Mouse (Mus musculus) heart, postnatal 4 days (tissue): ENCODE results near the gene Mcidas. TPM values are rescaled to one million over a fixed set of nuclear protein-coding genes. Genes with fewer than 3 reads are reported as not detected.
"Not testable (repeated sequence)": the region's sequence is repeated elsewhere in the genome, so short reads cannot be mapped to it uniquely, and the experiment has no call there.

Experiments used
- DNase-seq: peaks from one replicate; pipeline ENCODE4 v3.0.0; 2021
- microRNA-seq, 2 experiments: library from miRNA; unstranded; fragments of <30 nt; microRNA quantifications; one replicate each; pipeline ENCODE4 v1.2.0; 2021 to 2022
- total RNA-seq, 2 experiments: library from RNA; stranded (reverse); gene quantifications; 2 replicates each; pipeline ENCODE4 v1.2.3; 2021

The Mcidas gene
- total RNA-seq, 2 experiments from 2014 or later = not detected

DNA sequence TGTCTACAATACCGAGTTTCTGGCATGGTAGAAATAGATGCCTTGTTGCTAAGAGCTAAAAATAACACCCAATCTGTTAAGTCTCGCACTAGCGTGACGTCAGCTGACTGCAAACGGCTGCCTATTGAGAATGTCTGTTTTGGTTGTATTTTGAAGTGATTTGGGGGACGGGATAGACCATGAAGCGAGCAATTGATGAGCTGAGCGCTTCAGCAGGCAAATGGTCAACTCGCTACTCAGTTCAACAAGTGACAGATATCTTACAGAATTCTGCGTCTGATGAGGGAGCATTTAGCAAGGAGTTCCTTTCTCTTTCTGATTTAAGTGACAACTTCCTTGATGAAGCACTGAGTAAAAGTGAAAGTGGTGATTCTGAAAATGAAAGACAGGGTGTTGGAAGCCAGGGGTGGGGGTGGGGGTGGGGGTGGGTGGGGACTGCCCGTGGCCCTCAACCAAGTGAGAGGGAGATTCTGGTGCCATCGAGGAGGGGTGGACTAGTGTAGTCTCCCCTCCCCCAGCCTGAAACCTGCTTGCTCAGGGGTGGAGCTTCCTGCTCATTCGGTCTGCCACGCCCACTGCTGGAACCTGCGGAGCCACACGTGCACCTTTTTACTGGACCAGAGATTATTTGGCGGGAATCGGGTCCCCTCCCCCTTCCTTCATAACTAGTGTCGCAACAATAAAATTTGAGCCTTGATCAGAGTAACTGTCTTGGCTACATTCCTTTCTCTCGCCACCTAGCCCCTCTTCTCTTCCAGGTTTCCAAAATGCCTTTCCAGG is 19.7 kb downstream of the Mcidas start:
- DNase-seq = not testable (repeated sequence)

DNA sequence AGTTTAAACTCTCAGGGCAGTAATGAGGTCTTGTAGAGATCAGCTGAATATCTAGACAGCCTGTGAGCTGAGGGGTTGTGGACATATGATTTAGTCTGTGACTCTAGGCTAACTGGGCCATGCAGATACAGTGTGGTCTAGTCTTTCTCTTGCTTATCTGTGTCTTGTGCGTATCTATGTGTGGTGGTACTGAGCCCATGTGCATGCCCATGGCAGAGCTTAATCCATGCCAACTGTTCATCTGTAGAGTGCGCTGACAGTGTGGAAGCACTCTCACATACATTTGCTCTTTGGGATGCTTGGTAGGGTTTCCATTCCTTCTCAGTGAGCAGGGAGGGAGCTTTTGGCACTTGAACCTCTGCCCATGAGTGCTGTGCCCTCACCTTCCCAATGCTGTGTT is 27.9 kb downstream of the Mcidas start:
- DNase-seq = no peak

DNA sequence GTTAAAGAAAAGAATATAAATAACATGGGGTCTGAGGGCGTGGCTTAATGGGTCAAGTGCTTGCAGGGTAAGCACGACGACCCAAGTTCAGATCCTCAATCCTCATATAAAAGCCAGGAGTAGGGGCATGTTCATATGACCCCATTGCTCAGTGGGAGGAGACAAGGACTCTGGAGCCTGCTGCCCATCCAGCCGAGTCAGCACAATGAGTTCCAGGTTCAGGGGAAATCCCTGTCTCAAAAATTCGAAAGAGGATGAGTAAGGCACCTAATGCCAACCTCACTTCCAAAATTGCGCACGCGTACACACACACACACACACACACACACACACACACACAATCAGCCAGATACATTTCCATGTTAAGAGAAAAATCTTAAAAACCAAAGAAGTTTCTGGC is 28.8 kb downstream of the Mcidas start:
- no peak for DNase-seq

DNA sequence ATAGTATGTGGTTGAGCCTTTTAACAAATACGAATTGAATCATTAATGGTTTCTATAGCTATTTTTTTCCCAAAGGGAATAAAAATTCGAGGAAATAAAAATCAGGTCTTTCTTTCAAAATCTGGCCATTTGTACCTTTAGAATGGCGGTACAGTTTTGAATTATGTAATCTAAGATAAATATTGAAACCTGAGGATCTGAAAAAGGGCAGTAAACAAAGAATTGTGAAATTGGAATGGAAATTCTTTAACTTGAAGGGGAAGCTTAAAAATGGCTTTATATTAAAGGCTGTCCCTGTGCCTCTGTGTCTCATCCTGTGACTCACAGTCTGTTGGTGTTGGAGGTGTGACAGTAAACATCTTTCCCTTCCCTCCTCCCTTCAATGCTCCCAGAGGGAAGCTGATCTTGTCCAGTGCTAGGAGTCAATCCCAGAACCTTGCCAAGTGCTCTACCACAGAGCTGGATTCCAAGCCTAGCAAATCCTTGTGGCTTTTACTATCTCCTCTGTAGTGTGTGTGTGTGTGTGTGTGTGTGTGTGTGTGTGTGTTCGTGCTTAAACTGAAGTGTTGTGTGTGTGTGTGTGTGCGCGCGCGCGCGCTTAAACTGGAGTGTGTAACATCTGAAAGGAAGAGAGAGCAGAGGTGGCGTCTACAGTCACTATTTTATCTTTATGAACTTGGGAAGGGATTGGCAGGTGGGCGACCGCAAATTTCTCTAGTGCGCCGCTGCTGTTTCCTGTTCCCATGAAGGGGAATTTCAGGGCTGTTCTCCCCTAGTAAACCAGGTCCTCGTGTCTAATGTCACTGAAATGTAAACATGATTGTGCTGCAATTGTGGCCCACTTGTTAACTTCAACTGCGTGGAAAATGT is 29.9 kb downstream of the Mcidas start:
- no peak for DNase-seq

DNA sequence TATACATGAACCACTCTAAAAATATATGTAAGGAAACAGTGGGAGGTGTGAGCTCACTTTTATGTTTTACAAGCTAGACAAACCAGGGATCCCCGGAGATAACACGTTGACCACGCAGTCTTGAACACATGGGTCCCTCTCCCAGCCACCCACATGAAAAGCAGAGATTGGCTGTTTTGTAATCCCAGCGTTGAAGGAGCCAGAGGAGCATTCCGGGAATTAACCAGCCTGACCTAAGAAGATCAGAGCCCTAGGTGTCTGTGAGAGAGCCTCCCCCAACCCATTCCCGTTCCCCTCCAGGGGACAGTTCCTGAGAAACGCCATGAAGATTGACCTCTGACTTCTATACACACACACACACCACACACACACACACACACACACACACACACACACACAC is 37.7 kb downstream of the Mcidas start:
- no peak for DNase-seq

DNA sequence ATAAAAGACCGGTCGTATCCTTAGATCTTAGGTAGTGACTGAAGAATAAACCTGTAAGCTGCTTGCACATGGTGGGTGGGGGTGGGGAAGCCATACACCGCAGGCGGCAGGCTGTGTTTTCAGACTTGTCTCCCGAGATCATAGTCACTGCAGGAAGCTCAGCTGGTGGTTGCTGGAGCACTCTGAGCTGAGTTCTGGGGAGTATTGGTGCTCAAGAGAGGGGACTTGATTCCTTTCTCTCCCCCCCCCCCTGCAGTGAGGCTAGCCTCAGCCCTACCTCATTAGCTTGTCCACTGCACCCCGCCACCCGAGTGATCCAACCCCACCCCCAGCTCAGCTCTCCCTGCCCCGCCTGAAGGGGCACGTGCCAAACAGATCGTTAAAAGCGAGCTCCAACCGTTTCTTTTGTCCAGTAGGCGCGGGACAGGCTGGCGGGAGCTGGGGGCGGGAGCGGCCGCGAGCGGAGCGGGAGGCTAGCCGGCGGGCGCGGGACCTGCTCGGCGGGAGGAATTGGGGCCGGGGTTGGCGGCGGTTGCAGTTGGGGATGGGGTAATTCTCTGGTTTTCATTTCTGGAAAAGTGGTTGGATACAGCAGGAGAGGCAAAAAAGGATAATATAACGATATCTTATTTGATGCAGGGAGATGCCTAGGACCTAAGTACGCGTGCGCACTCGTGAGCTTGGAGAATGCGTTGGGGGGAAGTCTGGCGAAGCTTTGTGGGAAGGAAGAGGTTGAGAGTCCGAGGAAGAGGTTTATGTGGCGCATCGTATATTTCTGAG is 38.3 kb downstream of the Mcidas start:
- no peak for DNase-seq

DNA sequence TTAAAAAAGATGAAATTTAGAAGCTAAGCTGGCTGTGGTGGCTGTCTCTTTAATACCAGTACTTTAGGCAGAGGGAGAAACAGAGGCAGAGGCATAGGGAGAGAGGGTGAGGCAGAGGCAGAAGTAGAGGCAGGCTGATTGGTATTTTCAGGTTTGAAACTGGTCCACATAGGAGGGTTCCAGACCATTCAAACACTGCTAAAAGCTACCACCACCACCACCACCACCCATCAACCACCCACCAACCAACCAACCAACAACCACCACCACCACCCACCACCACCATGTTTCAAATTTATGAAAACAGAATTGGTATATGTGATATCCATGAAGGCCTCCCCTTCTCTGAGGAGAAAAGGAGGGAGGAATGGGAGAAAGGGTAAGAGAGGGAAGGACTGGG is 39.2 kb downstream of the Mcidas start:
- no peak for DNase-seq

DNA sequence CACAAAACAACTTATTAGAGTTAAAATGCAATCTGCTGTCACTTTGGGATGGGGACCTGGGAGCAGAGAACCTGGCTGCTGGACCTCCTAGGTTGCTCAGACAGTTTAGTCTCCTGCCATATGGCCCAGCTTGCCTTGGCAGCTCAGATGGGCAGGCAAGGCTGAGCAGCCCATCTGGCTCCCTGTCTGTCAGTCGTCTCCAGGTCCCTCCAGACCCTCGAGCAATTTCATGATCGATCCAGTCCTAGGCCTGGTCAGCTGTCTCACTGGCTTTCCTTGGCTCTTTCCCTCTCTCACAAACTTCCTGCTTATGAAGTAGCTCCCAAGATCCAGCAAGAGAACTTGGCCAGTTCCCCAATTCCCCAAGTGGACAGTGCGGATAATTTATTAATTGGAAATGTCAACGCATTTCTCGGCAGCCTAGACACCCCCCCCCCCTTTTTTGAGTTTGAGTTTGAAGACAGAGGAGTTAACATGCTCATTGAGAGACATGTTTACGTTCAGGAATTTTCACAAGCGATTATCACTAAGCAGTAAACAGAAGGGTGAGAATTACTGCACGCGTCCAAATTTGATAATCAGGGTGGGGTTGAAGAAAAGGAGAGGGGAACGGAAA is 40.7 kb downstream of the Mcidas start:
- no peak for DNase-seq

DNA sequence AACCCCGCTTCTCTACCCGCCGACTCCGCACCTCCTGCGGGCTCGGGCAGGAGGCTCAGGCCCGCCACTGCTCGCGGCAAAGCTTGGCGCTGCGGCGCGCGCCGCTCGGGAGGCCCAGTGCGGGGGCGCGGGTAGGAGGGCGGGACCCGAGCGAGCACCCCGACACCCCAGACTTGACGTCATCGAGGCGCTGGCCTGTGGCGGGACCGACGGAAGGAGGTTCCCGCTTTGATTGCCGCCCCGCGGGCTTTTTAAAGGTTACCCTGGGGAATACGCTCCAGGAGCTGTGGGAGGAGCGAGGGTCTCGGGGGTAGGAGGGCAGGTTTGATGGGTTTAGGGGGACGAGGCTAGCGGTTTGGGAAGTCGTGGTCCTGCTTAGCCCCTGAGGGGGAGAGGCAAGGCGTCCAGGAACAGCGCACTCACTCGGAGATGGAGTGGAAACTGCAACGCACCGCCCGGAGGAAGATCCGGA is 41.3 kb downstream of the Mcidas start, which contains the start of gene Cdc20b:
Cdc20b (plus strand) TSS at position 162 of the 472 bp plus-strand sequence.
- peak; percentile 46 for DNase-seq

DNA sequence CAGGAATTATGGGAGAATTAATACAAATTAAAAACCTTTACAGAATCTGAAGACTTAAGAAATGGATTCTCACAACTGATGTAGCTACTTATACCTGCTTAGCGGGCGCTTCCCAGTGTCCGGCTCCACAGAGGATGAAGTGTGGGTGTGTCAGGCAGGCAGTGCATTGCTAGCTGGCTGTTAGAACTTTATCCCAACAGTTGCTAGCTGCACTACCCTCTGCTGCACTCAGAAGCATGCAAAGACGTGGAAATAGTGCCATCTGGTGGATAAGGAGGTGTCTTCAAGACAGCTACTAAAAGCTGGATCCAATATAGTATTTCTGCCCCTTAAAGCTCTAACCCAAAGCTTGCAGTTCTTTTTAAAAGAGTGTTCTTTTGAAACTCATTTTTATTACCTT is 42.2 kb downstream of the Mcidas start:
- DNase-seq = peak; percentile 79

DNA sequence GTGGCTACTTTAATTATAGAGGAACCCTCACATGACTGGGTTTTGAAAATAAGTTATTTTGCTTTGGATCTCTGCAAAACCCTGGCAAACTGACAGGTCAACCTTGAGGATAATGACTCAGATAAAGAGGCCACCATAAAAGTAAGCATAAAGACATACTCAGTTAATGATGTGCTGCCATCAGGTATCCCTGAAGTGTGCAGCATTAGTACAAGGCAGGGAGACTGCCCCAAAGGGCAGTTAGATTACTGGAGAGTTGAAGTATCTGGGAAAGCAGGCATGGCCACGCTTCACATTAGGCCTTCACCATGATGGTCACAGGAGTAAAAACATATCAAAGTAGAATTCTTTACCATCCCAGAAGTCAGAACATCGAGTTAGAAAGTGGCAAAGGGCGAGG is 51.2 kb downstream of the Mcidas start:
- no peak for DNase-seq

DNA sequence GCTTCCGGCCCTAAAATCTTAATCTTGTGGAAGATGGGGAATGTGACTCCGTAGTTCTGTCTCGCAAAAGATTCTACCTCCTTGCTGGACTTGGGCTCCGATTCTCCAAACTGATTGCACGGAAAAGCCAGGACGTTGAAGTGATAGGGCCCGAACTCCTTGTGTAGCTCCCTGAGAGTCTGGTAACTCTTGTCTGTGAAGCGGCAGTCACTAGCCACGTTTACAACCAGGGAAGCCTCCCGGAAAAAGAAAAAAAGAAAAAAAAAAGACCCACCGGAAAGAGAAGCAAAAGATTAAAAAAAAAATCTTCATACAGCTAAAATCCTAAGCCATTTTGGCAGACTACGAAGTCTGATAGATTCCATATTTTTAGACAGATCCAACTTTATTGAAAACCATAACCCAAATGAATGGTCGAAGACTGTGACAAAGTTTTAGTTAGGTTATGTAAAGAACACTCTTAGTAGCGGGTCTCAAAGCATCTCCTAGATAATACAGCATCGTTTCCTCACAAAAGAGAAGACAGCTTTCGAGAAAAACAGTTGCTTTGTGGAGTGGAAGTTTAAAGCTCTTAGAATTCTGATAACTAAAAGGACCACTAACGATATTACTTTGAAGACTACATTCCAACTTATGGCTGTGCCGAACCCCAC is 51.9 kb downstream of the Mcidas start:
- peak; percentile 11 for DNase-seq

DNA sequence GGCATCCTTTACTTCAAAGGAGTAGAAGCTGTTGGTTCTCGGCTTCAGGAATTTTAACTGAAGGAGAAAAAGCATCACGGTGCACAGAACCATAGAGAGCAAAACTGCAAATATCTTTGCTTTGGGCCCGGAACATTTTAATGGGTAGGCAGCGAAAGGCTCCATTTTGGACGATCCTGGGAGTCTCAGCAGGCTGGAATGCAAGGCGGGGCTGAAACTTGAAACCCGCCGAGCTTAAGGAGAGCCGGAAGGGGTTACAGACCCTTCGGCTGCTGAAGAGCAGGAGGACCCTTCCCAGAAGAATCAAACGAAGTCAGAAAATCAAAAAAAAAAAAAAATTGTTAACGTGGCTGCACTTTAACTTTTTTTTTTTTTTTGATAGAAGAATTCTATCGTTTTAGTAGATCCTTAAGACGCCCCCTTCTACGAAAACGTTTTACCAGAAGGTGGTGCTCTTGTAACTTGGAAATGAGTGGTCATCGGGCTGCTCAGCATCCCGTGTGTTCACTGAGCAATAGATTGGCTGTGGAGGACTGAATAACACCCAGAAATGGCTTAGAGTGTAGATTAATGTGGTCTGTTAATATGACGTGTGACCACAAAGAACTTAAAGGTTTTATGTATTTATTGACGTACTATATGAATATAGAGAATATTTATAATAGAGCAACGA is 52.7 kb downstream of the Mcidas start, which contains the start of gene Gpx8:
Gpx8 (minus strand) TSS at position 200 of the 673 bp plus-strand sequence.
- peak; percentile 74 for DNase-seq

DNA sequence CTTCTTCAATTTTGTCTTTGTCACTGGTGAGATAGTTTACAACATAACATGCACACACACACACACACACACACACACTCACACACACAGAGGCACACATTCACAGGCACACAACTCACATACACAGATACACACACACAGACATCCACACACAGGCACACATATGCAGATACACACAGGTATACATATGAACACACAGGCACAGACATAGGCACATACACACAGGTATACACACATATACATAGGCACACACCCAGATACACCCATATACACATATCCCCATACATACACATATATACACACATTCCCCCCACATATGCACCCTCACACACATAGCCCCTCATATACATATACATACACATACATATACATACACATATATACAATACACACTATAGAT is 53.4 kb downstream of the Mcidas start:
- DNase-seq = no peak

DNA sequence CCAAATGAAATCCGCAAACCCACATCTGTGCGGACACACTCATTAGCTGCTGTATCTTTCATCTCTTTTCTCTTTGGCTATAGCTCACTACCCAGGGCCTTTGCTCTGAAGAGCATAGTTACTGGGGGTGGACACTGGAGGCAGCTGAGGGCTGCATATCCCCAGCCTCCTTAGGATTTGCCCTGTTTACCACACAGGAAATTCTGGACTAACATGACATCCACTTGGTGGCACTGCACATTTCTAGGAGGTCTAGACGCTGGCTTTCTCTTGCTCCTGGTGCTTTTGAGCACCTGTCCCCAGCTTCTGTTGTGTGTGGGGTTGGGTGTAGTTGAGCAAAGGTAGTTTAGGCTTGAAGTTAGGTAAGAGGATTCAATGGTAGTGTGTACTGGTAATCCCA is 54.0 kb downstream of the Mcidas start:
- DNase-seq = no peak

Small RNA genes within 50 kb of the gene (microRNA-seq; reads per million reads assigned to microRNA genes)
- gene Mir449a = 48.1 to 57.7 reads per million in 2 experiments
- 0 reads per million in 2 experiments for gene Mir449b
- gene Mir449c = 0 reads per million in 2 experiments

Other genes with a start within 250 kb of the Mcidas start
- gene Plpp1, start 193.1 kb upstream of the Mcidas start, total RNA-seq = 10 to 100 TPM; 72.2 to 78.2 TPM
- gene Mtrex, start 66.4 kb upstream of the Mcidas start, total RNA-seq = 10 to 100 TPM; 29.5 to 33.1 TPM
- gene Dhx29, start 66.4 kb upstream of the Mcidas start, total RNA-seq = 10 to 100 TPM; 15.0 to 16.4 TPM
- gene Ccno, start 6.0 kb upstream of the Mcidas start, total RNA-seq = under 1 TPM in 1 of 2 experiments, not detected in 1; 0.16 TPM
- gene Cdc20b, start 41.3 kb downstream of the Mcidas start, total RNA-seq = not detected
- 10 to 100 TPM; 59.5 to 61.2 TPM for gene Gpx8, start 52.6 kb downstream of the Mcidas start, total RNA-seq
- not detected for gene Gzma, start 107.1 kb downstream of the Mcidas start, total RNA-seq
- gene Esm1, start 215.8 kb downstream of the Mcidas start, total RNA-seq = under 1 TPM; 0.50 to 0.68 TPM
- gene Gzmk, start 232.1 kb downstream of the Mcidas start, total RNA-seq = not detected